Mouse (Mus musculus) C2C12 (cell line): ENCODE results near the gene Disp2. TPM values are rescaled to one million over a fixed set of nuclear protein-coding genes. Genes with fewer than 3 reads are reported as not detected.

Experiments
- H3K27me3 ChIP-seq: one replicate; pipeline ENCODE4 v1.6.1; 2011; ENCODE audit not compliant: control insufficient read depth, insufficient read depth, insufficient read length
- H3K36me3 ChIP-seq: one replicate; pipeline ENCODE4 v1.6.1; 2011; ENCODE audit not compliant: control insufficient read depth, insufficient read depth
- H3K4me3 ChIP-seq: one replicate; pipeline ENCODE4 v1.5.1; 2011; ENCODE audit warnings: mild to moderate bottlenecking, control low read depth; ENCODE audit not compliant: poor library complexity, insufficient read depth, severe bottlenecking
- H3K79me2 ChIP-seq: one replicate; pipeline ENCODE4 v1.6.1; 2011; ENCODE audit not compliant: control insufficient read depth, insufficient read depth
- H3K79me3 ChIP-seq: one replicate; pipeline ENCODE4 v1.6.1; 2011; ENCODE audit warnings: low read depth, control low read depth
- H3ac ChIP-seq: one replicate; pipeline ENCODE3; 2011; ENCODE audit warnings: low read depth; ENCODE audit not compliant: control insufficient read depth, insufficient read length
- CEBPB ChIP-seq: IDR thresholded peaks from one replicate; pipeline ENCODE4 v1.6.1; 2011; ENCODE audit warnings: low read depth, mild to moderate bottlenecking, control low read depth, moderate library complexity
- CTCF ChIP-seq: IDR thresholded peaks from one replicate; pipeline ENCODE4 v1.5.1; 2011; ENCODE audit not compliant: control insufficient read depth, insufficient read depth, insufficient read length
- FOSL1 ChIP-seq: IDR thresholded peaks from one replicate; pipeline ENCODE4 v1.8.0; 2011; ENCODE audit warnings: mild to moderate bottlenecking, low read length; ENCODE audit not compliant: poor library complexity, insufficient read depth, severe bottlenecking
- MAX ChIP-seq: IDR thresholded peaks from one replicate; pipeline ENCODE4 v1.6.1; 2011; ENCODE audit warnings: mild to moderate bottlenecking, control low read depth
- MYOD1 ChIP-seq: IDR thresholded peaks from one replicate; pipeline ENCODE4 v1.6.1; 2011; ENCODE audit warnings: low read depth; ENCODE audit not compliant: control insufficient read depth, insufficient read length
- MYOG ChIP-seq: IDR thresholded peaks from one replicate; pipeline ENCODE4 v1.6.1; 2011; ENCODE audit not compliant: control insufficient read depth, insufficient read length; ENCODE audit errors: extremely low read depth
- USF1 ChIP-seq: IDR thresholded peaks from one replicate; pipeline ENCODE4 v1.6.1; 2011; ENCODE audit warnings: low read depth, mild to moderate bottlenecking, control low read depth, moderate library complexity
- polyA plus RNA-seq: library from polyadenylated mRNA; unstranded; fragments of >200 nt; fragmentation: generic; extraction: Trizol; gene quantifications from one replicate; pipeline ENCODE4 v1.2.1, GENCODE M21; 2012; ENCODE audit warnings: missing spikeins

Disp2 gene
- polyA plus RNA-seq, 1 experiment, result 0.05 TPM

DNA sequence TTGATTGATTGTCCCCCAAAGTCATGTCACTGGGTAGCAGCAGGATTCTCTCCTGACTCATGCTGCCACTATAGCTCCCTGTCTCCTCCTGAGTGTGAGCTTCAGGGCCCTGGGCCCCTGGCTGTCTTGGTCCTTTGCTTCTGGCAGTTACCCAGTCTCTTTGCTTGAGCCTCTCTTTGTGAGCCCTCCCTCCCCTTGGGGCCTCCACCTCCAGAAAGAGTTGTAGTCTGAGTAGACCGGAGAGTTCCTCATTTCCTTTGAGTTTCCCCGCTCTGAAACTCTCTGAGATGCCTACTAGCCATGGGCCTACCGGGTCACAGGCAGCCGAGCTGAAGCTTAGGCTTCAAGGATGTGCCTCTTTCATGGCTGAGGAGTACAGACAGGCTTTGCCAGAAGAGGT lies 14.1 kb downstream of the Disp2 start:
- no peaks in the 10 kb centered on the region for H3K79me3 ChIP-seq
- no peak for TF ChIP-seq CTCF
- TF ChIP-seq MYOG, result no peak
- TF ChIP-seq USF1, result no peak
- TF ChIP-seq MYOD1, result no peak
- TF ChIP-seq MAX, result no peak
- TF ChIP-seq FOSL1, result no peak
- no peak for TF ChIP-seq CEBPB
- H3K79me2 ChIP-seq, result no peaks in the 10 kb centered on the region
- no peak overlapping the region for H3ac ChIP-seq
- H3K36me3 ChIP-seq, result no peaks in the 10 kb centered on the region
- no peak overlapping the region for H3K4me3 ChIP-seq
- peaks cover 4% of the 10 kb centered on the region for H3K27me3 ChIP-seq

DNA sequence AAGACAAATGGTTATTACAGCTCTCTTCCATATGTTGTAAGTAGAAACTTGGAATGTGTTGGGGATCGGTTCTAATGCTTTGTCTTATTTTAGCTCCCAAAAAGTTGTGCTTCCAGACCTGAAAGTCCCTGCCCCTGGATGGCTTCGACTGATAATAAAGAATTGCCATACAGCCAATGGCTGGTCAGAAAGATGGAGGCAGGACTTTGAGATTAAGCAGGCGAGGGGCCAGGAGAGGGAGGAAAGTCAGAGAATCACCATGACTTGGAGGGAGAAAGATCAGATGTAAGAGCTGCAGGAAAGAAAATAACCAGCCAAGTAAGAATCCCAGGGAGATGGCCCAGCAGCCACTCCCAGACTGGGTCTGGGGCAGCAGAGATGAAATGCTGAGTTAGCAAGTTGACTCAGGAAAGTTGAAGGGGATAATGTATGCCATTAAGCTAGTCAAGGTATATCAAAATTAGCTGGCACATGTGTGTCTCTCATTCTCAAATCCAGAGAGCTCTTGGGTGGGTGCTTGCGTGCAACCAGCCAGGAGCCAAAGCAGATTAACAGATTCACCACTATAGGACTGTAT lies 23.1 kb downstream of the Disp2 start:
- no peaks in the 10 kb centered on the region for H3K79me3 ChIP-seq
- no peaks in the 10 kb centered on the region for H3K27me3 ChIP-seq
- no peak overlapping the region for H3K4me3 ChIP-seq
- H3ac ChIP-seq, result no peak overlapping the region
- no peaks in the 10 kb centered on the region for H3K36me3 ChIP-seq
- no peak for TF ChIP-seq MYOG
- TF ChIP-seq FOSL1, result no peak
- no peak for TF ChIP-seq USF1
- TF ChIP-seq CEBPB, result no peak
- TF ChIP-seq MYOD1, result no peak
- TF ChIP-seq MAX, result no peak
- no peak for TF ChIP-seq CTCF
- H3K79me2 ChIP-seq, result no peaks in the 10 kb centered on the region

DNA sequence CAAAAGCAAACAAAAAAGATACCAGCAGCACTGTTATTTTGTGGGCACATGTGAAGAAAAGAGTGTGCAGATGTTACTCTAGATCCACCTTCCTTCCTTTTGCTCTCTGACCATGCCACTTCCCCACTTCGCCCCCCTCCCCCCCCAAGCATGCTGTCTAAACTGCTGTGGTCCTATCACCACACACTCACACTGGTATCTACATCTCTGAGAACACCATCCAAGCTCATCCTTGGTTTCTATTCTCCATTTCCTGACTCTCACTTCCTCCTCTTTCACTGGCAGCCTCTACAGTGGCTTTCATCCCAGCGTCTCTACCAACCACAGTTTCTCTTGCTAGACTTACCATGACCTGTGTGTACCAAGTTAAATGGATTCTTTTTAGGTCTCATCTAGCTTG lies 25.0 kb downstream of the Disp2 start:
- TF ChIP-seq CTCF, result no peak
- no peak for TF ChIP-seq USF1
- no peak for TF ChIP-seq MYOG
- no peak for TF ChIP-seq MAX
- no peak overlapping the region for H3ac ChIP-seq
- no peaks in the 10 kb centered on the region for H3K27me3 ChIP-seq
- no peak overlapping the region for H3K4me3 ChIP-seq
- H3K79me3 ChIP-seq, result no peaks in the 10 kb centered on the region
- no peaks in the 10 kb centered on the region for H3K79me2 ChIP-seq
- no peaks in the 10 kb centered on the region for H3K36me3 ChIP-seq

DNA sequence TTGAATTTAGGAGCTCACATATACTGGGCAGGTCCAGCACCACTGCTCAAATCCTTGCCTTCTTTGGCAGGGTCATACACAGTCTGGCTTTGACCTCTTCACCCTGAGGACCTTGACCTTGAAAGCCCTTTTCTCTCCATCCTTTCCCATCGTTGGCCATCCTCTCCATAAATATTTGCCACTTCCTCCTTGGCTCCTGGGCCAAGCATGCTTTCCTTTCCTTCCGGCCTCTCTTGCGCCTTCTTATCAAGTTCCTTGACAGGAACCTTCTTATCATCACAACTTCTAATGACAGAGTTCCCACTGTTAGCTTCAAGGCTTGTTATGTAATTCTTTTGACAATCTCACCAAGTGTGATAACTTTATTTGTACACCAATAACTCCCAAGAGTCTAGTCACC lies 25.6 kb downstream of the Disp2 start:
- no peaks in the 10 kb centered on the region for H3K36me3 ChIP-seq
- no peak overlapping the region for H3ac ChIP-seq
- H3K4me3 ChIP-seq, result no peak overlapping the region
- H3K79me3 ChIP-seq, result no peaks in the 10 kb centered on the region
- no peak for TF ChIP-seq CTCF
- TF ChIP-seq USF1, result no peak
- TF ChIP-seq MAX, result no peak
- no peak for TF ChIP-seq CEBPB
- no peak for TF ChIP-seq FOSL1
- no peak for TF ChIP-seq MYOG
- no peak for TF ChIP-seq MYOD1
- H3K27me3 ChIP-seq, result no peaks in the 10 kb centered on the region
- H3K79me2 ChIP-seq, result no peaks in the 10 kb centered on the region

DNA sequence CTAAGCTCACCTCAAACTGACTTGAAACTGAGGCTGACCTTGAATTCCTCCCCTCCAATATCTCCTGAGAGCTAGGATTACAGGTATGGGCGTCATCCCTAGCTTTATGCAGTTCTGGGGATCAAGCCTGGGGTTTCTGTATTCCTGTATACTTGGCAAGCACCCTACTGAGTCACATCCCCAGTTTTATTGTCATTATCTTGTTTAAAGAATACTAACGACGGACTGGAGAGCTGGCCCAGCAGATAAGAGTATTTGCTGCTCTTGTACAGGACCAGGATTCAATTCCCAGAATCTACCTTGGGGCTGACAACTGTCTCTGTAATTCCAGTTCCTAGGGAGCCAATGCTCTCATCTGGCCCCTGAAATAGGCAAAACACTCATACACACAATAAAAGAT lies 26.2 kb downstream of the Disp2 start:
- no peak for TF ChIP-seq FOSL1
- TF ChIP-seq MYOD1, result no peak
- no peak for TF ChIP-seq CTCF
- TF ChIP-seq MAX, result no peak
- no peak for TF ChIP-seq MYOG
- TF ChIP-seq USF1, result no peak
- no peak for TF ChIP-seq CEBPB
- Histone ChIP-seq H3K4me3 (no peak overlapping the region), H3K27me3 (no peaks in the 10 kb centered on the region), H3K79me3 (no peaks in the 10 kb centered on the region), H3K79me2 (no peaks in the 10 kb centered on the region), H3K36me3 (no peaks in the 10 kb centered on the region), H3ac (no peak overlapping the region)

DNA sequence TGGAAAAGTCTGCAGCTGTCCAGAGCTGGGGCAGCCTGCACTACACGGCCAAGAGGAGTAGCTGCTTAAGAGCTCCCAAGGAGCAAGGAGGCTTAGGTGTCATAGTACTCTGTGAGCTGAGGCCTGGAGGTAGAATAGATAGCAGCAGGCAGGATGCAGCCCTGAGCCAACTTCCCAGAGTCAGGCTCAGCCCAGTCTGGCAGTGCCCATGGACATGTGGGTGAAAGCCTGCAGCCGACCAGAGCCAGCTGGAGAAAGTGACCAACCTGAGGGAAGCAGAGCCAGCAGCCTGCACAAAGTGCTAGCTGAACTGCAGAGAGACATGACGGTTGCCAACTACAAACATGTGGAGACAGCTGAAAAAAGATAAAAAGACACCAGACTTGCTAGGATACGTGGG lies 27.3 kb downstream of the Disp2 start:
- Histone ChIP-seq H3K79me3 (no peaks in the 10 kb centered on the region), H3K79me2 (no peaks in the 10 kb centered on the region), H3K36me3 (no peaks in the 10 kb centered on the region), H3K4me3 (no peak overlapping the region), H3K27me3 (no peaks in the 10 kb centered on the region), H3ac (no peak overlapping the region)
- TF ChIP-seq CEBPB (no peak), MYOG (no peak), FOSL1 (no peak), MYOD1 (no peak), CTCF (no peak), USF1 (no peak), MAX (no peak)
